Mouse (Mus musculus): ENCODE results near the gene Wdr91. TPM values are rescaled to one million over a fixed set of nuclear protein-coding genes. Genes with fewer than 3 reads are reported as not detected.

Wdr91 gene
- polyA plus RNA-seq, 1 experiment, result 12.1 TPM

- TF ChIP-seq CTCF (IDR thresholded peaks at IDR 0.05; ENCODE audit: borderline replicate concordance, insufficient read depth, low read length) (no peak), POLR2A (IDR thresholded peaks at IDR 0.05; ENCODE audit: low read depth, low read length) (no peak)
- Histone ChIP-seq H3K4me1 (ENCODE audit: control insufficient read depth, insufficient read depth, low read length) (no peaks in the 10 kb centered on the region), H3K4me3 (ENCODE audit: insufficient read depth, low read length) (no peak overlapping the region), H3K27ac (ENCODE audit: insufficient read depth, low read length) (no peak overlapping the region)
Observed at GRCm38 (mm10) chr6:34889185-34889584, 21.5 kb downstream of the Wdr91 start.

DNA sequence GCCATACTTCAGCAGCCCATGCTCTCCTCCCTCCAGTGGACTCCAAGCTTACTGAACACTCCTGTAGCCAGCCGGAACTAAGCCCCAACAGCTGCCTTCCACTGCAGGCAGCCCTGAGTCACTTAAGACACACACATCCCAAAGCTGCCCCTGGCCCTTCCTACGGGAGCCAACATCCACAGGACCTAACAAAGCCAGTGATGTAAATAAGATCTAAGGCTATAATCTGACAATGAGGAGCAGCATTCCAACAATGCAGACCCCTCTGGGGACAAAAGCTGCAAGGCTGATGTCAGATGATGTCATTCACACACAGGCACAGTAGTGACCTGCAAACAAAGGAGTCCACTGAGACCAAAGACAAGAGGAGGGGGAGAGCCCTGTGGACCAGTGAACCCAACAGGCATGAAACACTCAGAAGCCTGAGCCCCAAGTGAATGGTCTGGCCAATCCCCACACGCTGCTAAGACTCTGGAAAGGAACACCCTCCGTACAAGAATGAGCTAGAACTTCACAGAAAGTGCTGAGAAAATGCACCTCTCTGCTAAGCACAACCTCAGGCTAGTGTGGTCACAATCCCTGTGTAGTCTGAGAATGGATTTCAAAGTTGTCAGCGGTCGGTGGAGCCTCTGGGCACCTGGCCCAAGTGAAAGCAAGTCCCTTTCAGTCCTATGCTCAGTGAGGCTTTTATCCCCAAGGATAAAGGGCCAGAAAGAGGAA, 23.4 kb downstream of the Wdr91 start:
- Histone ChIP-seq H3K27ac (ENCODE audit: insufficient read depth, low read length) (no peak overlapping the region), H3K4me3 (ENCODE audit: insufficient read depth, low read length) (no peak overlapping the region), H3K4me1 (ENCODE audit: control insufficient read depth, insufficient read depth, low read length) (no peaks in the 10 kb centered on the region)
- TF ChIP-seq POLR2A (IDR thresholded peaks at IDR 0.05; ENCODE audit: low read depth, low read length) (no peak), CTCF (IDR thresholded peaks at IDR 0.05; ENCODE audit: borderline replicate concordance, insufficient read depth, low read length) (no peak)

GRCm38 (mm10) chr6:34884724-34885123, 26.0 kb downstream of the Wdr91 start:
- Histone ChIP-seq H3K4me3 (ENCODE audit: insufficient read depth, low read length) (no peak overlapping the region), H3K27ac (ENCODE audit: insufficient read depth, low read length) (no peak overlapping the region), H3K4me1 (ENCODE audit: control insufficient read depth, insufficient read depth, low read length) (no peaks in the 10 kb centered on the region)
- no peak for TF ChIP-seq POLR2A (IDR thresholded peaks at IDR 0.05; ENCODE audit: low read depth, low read length)
- TF ChIP-seq CTCF (IDR thresholded peaks at IDR 0.05; ENCODE audit: borderline replicate concordance, insufficient read depth, low read length), result no peak

GRCm38 (mm10) chr6:34879911-34880475, 30.7 kb downstream of the Wdr91 start:
- Histone ChIP-seq H3K4me1 (ENCODE audit: control insufficient read depth, insufficient read depth, low read length) (peaks cover 2% of the 10 kb centered on the region; the same call in 1 of the 2 replicates), H3K27ac (ENCODE audit: insufficient read depth, low read length) (no peak overlapping the region), H3K4me3 (ENCODE audit: insufficient read depth, low read length) (no peak overlapping the region)
- TF ChIP-seq POLR2A (IDR thresholded peaks at IDR 0.05; ENCODE audit: low read depth, low read length) (no peak), CTCF (IDR thresholded peaks at IDR 0.05; ENCODE audit: borderline replicate concordance, insufficient read depth, low read length) (0 out of 2 replicates have a peak, but pooled peaks have one; percentile 8)

DNA sequence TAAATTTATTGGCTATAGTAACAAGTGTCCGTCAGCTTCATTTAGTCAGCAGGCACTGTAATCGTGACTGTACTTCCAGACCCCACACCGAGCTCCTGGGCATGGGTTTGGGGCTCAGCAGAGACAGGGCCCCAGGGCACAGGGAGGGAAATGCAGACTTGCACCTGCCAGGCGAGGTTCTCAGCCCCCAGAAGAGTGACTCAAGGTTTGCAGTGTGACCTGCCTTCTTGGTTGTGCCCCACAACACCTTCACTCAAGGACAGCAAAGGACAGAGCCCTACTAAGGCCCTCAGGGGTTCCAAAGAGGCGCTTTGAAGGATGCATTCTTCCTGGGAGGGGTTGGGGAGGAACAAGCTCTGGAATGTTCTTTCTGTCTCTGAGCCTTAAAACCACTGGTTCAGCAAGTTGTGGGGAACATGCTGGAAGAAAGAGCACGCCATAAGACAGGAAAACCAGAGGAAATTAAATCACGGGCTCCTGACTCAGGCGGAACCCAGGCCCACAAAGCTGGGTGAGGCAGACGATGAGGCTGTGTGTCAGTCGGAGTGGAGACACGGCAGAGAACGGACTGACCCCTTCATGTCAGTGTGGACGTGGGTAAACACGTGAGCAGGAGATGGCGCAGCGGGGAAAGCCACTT, 31.5 kb downstream of the Wdr91 start:
- H3K27ac ChIP-seq (ENCODE audit: insufficient read depth, low read length), result no peak overlapping the region
- TF ChIP-seq POLR2A (IDR thresholded peaks at IDR 0.05; ENCODE audit: low read depth, low read length) (no peak), CTCF (IDR thresholded peaks at IDR 0.05; ENCODE audit: borderline replicate concordance, insufficient read depth, low read length) (no peak)
- H3K4me1 ChIP-seq (ENCODE audit: control insufficient read depth, insufficient read depth, low read length), result peaks cover 2% of the 10 kb centered on the region; the same call in 1 of the 2 replicates
- H3K4me3 ChIP-seq (ENCODE audit: insufficient read depth, low read length), result no peak overlapping the region

DNA sequence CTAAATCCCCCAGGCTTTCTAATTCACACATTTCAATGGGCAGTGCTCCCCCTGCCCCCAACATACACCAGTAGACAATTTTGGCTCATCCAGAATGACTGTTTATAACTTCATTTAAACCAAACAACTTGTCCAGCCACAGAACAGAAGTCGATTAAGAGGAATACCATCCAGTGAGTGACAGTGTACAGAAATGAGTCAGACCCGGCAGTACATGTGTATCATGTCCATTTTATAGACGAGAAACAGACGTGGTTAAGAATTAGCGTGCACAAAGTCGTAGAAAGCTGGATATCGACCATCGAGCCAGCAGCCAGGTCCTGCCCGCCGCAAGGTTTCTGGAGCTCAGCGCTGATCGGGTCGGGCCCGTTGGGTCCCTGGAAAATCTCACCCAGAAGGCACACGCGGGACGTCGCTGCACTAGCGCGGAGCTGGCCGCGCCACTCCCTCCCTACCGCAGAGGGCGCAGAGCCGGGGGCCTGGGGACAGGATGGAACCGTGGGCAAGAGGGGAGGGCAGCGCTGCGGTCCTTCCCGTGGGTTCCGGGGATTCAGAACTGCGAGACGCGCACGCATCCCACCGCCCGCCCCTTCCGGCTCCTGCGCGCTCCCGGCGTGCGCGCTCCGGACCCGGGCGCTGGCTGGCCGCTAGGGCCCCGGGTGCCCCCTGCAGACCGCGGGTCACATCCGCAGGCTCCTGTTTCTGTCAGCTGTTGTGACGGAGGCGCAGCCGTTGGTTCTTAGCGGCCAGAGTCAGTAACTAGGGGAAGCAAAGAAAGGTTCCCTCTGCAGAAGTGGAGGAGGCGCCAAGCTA, 33.0 kb downstream of the Wdr91 start, which contains the start of gene Cyren:
Gene Cyren (minus strand): TSS at position 552 of the 813 bp plus-strand sequence.
- Histone ChIP-seq H3K27ac (ENCODE audit: insufficient read depth, low read length) (peak within 1 kb of the TSS; percentile 82), H3K4me3 (ENCODE audit: insufficient read depth, low read length) (peak within 1 kb of the TSS; percentile 73), H3K4me1 (ENCODE audit: control insufficient read depth, insufficient read depth, low read length) (peaks cover 2% of the 10 kb centered on the region; the same call in 1 of the 2 replicates)
- TF ChIP-seq POLR2A (IDR thresholded peaks at IDR 0.05; ENCODE audit: low read depth, low read length) (peak; percentile 76), CTCF (IDR thresholded peaks at IDR 0.05; ENCODE audit: borderline replicate concordance, insufficient read depth, low read length) (no peak)

- TF ChIP-seq CTCF (IDR thresholded peaks at IDR 0.05; ENCODE audit: borderline replicate concordance, insufficient read depth, low read length) (no peak), POLR2A (IDR thresholded peaks at IDR 0.05; ENCODE audit: low read depth, low read length) (peak; percentile 51; the same call in 1 of the 2 replicates)
- no peak overlapping the region for H3K27ac ChIP-seq (ENCODE audit: insufficient read depth, low read length)
- peaks cover 2% of the 10 kb centered on the region; the same call in 1 of the 2 replicates for H3K4me1 ChIP-seq (ENCODE audit: control insufficient read depth, insufficient read depth, low read length)
- H3K4me3 ChIP-seq (ENCODE audit: insufficient read depth, low read length), result peak overlapping the region; percentile 73
Observed at GRCm38 (mm10) chr6:34876835-34877156, 33.9 kb downstream of the Wdr91 start.

DNA sequence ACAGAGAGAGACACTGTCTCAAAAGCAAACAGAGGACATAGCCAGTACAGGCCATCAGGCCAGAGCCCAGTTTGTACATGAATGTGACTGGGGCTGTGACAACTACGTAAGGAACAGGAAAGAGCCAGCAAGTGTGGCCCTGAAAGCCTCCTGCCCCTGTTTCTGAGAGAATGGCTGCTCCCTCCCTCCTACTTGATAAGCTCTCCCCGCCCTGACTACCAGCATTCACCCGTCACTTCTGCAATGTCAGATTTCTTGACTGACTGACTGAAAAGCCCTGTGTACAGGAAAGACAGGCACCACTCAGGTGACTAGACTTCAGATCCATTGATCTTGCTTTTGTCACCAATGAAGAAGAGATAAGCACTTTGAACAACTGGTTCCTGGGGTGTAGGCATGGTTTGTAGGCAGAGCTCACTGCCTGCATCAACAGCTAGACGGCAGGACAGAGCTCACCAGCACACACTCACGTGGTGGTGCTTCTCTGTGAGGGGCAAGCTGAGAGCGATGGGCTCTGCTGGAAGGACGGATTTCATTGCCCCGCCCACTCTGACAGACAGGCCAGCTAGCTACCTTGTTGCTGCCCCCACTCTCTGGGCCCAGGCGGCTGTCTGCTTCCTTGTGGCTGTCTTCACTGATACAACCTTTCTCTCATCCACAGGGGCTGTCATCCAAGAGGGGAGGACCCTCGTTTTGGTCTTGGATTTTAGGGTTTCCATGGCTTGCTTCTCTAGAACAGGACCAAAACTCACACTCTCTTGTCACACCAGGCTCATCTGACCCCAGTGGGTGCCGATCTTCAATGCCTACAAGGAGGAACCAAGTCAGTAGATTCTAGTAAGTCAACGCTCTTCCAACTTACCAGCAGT, 34.5 kb downstream of the Wdr91 start:
- TF ChIP-seq CTCF (IDR thresholded peaks at IDR 0.05; ENCODE audit: borderline replicate concordance, insufficient read depth, low read length) (no peak), POLR2A (IDR thresholded peaks at IDR 0.05; ENCODE audit: low read depth, low read length) (no peak)
- no peak overlapping the region for H3K4me3 ChIP-seq (ENCODE audit: insufficient read depth, low read length)
- H3K27ac ChIP-seq (ENCODE audit: insufficient read depth, low read length), result no peak overlapping the region
- peaks cover 4% of the 10 kb centered on the region for H3K4me1 ChIP-seq (ENCODE audit: control insufficient read depth, insufficient read depth, low read length)
